Mouse (Mus musculus) spleen, postnatal 14 days (tissue): ENCODE measurements around the gene Bhlhe40.

Experiments used
- DNase-seq, 2 experiments: peaks; one replicate each; pipeline ENCODE4 v3.0.0; 2021 to 2022; ENCODE audit warnings: low spot score in 2 of 2

Bhlhe40 gene

DNA sequence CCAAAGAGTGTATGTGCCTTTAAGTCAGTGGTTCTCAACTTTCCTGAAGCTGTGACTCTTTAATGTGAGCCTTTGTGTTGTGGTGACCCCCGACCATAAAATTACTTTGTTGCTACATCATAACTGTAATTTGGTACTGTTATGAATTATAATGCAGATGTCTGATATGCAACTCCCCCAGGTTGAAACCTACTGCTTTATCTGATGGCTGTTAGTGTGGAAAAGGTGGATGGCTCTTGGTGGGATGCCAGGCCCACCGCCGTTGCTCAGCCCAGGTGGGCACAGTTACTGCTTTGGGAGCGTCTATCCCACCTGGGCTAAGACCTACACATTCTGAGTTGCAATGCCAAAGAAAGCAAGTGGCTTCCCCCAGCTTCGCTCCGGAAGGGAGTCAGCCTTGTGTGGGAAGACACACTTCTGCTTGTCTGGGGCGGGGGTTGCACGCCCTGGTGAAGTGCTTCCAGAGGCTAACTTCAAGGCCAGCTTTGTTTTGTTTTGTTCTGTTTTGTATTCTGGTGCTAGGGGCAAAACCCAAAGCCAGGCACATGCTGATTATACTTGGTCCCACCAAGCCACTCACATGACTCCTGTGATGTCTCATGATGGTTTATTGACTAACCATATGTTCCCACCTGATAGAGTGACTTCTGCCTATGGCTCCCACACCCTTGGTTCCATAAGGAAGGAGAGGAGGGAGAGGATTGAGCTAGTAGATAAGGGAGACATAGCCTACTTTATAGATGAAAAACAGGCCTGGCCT lies 34.7 kb downstream of the Bhlhe40 start:
- no peak for DNase-seq

DNA sequence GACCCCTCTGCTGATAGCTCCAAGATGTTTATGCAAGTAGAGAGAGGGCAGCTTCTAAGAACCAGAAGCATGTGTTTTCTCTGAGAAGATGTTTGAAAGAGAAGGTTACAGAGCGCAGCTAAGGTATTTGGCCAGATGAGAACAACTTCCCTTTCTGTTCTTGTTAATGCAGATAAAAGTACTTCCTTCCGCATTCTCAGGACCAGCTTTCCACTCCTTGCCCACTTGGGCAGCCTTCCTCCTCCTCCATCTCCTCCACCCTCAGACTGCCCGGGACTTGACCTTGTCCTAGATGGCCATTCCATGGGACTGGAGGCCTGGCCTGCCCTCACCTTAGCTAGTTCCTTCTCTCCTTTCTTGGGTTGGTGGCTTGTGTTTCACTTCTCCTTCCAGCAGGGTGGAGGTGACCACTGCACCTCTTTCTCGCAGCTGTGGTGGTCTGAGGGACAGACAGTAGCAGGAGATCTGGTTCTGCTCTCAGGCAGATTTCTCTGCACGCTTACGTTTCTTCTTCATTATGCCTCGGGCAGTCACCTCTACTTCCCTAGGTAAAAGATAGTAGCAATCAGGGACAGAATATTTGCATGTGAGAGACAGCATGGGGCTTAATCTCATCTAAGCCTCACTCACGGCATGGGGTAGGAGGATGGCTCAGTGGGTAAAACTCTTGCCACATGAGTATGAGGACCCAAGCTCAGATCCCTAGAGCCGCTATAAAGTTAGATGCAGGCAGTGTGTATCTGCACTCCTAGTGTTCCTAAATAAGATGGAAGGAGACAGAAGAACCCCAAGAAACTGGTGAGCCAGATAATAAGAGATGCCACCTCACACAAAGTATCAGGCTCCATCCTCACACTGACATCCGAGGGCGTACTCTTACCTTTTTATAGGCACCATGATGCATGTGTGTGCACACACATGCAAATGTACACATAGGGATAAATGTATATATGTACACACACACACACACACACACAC lies 35.7 kb downstream of the Bhlhe40 start:
- DNase-seq = peak in 1 of 2 experiments; percentile 19

DNA sequence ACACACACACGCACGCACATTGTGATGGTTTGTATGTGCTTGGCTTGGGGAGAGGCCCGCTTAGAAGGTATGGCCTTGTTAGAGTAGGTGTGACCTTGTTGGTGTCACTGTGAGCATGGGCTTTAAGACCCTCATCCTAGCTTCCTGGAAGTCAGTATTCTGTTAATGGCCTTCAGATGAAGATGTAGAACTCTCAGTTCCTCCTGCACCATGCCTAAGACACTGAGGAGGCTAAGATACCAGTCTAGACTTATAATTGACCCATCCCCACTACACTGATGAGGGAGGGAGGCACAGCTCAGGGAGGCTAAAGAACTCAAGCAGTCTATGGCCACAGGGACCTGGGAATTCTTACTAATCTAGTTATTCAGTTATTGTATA lies 36.4 kb downstream of the Bhlhe40 start:
- DNase-seq = no peak

DNA sequence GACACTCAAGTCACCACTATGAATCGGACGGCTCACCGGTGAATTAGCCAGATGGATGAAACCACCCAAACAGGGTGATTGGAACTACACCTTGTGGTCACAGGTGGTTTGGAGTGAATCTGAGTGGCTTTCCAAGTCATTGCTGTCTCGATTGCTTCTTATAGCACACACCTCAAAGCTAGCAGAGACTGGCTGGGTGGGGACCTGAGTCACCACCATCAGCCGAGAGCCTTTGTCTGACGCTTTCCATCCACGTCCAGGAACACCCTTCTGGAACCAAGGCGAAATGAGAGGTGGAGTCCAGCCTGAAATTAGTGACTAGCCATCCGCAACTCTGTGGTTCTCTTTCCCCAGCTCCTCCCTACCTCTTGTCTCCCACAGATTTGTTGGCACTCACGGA lies 36.9 kb downstream of the Bhlhe40 start:
- no peak for DNase-seq

DNA sequence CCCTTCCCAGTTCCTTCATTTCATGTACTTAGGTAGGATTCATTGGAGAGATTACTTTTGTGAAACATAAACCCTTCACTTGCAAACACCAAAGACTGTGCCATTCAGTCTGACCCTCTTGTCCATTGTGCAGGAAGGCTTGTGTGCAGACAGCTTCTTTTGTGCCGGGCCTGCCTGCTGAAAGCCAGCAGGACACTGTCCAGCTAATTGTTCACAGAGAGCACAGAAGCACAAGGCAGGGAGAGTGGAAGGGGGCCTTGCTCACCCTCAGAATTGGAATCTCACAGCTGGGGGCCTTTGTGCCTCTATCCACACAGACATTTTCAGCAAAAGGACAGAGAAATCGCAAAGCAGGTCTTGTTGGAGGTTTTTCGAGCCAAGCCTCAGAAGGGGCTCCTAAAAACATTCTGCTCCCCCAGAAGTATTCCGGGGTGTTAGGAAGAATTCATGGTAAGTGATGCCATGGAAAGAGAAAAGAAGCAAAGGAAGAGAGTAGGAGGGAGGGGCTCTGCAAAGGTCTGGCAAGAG lies 38.0 kb downstream of the Bhlhe40 start:
- DNase-seq = no peak

DNA sequence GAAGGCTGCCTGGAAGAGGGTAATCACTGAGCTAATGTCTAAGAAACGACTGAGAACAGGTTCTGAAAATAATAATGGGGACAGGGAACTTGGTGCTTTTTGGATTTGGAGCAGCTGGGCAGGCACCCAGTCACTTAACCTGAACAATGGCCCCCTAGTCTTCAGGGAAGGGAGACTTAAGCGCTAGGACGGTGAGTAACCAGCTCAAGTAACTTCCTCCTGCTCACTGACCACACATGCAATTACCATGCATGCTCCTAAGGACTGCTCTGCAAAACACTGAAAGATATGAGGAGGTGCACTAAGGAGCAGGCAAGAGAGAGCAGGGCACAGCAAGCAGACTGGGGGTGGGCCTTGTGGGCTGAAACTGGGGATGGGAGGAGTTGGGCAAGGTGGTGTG lies 39.2 kb downstream of the Bhlhe40 start:
- no peak for DNase-seq

DNA sequence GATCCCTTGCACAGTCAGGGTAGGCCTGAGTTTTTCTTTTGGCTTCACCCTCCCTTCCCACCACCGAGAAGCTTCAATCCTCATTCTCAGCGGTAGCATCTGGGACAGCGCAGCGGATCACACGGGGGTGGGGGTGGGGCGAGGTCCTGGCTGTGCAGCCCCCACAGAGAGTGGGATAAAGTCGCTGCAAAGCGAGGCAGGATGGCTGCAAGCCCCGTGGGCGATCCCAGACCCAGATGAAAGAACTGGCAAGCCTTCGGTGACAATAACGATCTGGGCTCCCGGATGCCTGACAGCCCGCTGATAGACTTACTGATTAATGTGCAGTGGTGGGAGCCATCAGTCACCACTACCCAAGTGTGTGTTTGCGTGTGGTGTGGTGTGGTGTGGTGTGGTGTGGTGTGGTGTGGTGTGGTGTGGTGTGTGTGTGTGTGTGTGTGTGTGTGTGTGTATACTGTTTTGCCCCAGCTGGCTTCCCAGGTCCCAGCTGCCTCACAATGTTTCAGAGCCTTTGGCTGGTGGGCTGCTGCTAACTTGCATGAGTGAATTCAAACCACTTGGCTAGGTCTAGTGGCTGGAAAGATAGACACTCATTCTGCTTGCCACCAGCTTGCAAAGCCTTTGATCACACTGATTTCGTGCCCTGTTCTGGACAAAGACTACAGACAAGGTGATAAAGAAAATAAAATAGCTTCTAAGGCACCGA lies 40.4 kb downstream of the Bhlhe40 start:
- no peak for DNase-seq

DNA sequence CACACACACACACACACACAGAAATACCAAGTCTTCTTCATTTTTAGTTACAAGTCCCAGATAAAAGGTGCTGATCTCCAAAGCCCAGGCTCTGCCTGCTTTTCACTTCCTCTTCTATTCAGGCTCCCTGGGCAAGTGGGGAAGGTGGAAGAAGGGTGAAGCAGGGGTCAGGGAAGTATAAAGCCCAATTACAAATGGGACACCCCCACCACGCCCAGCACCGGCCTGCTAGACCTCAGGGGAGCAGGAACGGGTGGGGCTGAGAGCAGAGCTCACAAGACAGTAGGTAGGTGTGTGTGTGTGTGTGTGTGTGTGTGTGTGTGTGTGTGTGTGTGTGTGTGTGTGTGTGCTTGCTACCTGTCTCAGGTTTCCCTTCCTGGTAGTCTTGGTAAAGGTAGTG lies 42.2 kb downstream of the Bhlhe40 start:
- DNase-seq = no peak

DNA sequence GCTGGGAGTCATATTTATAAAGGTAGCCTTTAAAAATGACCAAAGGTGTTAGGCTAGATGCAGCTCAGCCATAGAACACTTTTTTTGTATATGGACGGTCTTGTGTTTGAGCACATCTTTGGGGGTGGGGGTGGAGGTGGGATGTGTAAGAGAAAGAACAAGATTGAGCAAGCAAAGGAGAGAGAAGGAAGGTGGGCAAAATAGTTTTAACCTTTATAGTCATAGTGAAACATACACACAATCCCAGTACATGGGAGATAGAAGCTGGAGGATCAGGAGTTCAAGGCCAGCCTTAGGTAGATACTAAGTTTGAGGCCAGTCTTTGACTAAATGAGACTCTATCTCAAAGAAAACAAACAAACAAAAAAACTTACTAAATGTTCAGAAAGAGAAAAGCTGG lies 42.7 kb downstream of the Bhlhe40 start:
- DNase-seq = no peak

DNA sequence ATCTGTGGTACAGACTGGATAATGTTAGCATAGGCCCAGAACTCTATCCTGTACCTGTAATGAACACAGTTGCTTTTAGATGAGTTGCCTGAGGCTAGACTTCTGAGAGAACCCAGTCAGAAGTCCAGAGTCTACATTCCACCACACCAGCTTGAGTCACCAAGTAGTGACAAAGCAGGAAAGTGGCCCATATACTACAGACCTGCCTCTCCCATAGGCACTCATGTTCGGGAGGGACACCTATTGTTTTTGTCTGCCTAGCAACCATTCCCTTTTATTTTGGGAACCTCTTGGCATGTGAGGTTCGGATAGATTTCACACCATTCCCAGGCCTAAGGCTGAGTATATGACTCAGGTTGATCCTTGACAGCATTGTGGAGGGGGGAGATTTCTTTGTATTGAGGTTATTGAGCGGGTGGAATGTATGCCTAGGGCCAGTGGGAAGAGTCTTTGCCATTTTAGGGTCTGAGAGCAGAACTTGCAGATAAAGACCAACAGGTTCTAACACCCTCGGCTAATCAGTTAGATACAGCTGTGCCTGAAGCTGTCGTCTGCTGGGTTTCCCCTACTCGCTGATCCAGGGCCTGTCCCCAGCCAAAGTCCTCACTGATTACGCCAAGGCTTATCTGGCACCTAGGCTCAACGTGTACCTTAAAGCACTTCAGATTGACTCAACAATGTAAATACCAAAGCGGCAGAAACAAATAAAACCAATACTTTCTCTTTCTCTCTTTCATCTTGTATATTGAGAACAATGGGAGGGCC lies 44.1 kb downstream of the Bhlhe40 start:
- DNase-seq = no peak

DNA sequence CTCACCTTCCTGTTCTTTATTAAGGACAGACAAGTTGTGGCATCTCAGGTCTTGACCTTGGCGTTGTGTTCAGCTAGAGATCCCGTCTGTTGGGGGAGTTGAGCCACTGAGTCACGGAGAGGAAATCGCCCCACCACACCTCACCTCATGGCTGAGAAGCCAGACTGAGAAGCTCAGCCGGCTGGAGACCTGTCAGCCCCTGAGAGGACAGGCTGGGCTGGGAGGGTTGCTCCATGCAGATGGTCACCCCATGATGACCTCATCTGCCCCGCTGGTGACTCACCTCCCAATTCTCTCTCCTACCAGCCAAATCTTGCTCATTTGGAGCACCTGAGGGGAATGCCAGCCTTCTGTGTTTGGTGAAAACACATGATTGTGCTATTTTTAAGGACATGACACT lies 45.5 kb downstream of the Bhlhe40 start:
- DNase-seq = no peak

DNA sequence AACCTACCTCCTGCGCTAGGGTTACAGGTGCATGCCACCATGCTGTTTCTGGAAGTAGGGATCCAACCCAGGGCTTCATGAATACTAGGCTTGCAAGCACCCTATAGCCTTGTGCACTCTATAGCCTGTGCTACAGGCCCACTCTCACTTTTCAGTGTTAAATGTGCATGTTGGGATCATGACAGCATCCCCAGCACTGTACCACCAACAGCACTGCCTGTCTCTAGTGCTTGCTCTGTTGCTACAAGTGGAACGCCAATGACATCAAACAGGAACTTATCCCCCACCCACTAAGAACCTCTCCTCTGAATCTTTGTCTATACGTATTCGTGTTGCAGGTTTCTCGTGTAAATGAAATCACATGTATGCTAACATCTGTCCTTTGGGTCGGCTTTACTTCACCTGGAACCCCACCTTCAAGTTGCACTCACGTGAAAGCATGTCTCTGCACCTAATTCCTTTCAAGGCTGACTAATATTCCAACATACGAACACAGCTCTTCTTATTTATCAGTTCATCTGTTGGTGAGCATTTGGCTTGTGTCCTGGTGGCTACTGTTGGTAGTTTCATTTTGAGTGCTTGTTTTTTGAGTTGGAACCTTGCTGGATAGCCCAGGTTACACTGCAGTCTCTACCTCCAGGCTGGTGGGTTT lies 46.7 kb downstream of the Bhlhe40 start:
- DNase-seq = no peak

DNA sequence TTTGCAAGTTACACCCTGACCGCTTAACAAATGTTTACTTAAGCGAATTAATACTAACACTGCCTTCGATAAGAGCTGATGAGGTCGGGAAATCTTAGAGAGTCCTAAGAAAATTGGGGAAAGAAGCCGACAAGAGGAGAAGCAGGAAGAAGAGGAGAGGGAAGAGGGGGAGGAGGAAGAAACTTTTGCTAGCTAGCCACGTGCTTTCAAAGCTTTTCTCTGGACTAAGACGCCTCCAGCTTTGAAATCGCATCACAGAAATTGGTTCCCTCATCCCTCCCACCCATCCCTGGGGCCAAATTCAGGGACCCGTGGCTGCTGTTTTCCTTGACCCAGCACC lies 48.7 kb downstream of the Bhlhe40 start:
- DNase-seq = no peak

DNA sequence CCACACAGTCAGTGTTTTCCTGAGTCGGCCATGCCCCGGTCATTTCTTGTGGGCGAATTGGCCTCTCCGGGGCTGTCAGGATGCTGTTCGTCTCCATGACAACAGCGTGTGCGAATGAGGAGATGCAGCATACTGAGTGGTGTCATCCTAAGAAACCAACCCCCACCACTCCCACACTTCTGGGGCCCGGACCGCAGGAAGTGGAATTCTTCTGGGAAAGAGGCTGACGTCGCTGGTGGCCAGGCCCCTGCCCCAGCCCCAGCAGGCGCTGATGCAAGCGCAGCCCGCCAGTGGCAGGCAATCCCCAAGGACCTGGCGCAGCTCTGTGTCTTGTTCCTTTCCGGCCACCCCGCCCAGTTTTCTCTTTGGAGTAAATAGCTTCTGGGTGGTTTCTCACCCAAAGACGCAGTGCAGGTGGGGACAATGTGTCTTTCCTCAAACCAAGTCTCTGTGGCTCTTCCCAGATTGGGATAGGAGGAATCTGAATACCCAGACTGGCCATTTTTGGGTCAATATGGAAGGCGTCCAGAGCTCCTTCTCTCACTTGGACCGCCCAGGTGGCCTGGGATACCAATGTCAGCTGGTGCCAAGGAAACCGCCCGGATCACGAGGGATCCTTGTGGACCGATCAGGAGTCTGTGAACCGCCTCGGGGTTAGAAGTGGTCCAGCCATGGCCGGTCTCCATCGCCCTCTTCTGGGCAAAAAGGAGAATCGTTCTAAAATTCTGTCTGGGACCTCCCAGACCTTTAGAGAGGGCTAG lies 49.2 kb downstream of the Bhlhe40 start:
- DNase-seq = peak in 1 of 2 experiments; percentile 41

DNA sequence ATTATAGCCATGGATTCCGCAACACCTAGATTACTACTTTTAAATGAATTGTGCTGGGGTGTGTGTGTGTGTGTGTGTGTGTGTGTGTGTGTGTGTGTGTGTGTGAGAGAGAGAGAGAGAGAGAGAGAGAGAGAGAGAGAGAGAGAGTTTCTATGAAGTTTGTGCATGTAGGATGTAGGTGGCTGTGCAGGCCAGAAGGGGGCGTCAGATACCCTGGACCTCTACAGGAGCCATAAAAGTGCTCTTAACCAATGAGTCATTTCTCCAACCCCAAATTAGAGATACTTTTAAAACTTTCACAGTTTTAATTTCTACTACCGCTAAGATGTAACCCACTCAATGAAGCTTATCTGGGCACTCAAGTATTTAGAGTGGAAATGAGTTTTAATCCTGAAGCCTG lies 50.2 kb downstream of the Bhlhe40 start:
- DNase-seq = no peak

DNA sequence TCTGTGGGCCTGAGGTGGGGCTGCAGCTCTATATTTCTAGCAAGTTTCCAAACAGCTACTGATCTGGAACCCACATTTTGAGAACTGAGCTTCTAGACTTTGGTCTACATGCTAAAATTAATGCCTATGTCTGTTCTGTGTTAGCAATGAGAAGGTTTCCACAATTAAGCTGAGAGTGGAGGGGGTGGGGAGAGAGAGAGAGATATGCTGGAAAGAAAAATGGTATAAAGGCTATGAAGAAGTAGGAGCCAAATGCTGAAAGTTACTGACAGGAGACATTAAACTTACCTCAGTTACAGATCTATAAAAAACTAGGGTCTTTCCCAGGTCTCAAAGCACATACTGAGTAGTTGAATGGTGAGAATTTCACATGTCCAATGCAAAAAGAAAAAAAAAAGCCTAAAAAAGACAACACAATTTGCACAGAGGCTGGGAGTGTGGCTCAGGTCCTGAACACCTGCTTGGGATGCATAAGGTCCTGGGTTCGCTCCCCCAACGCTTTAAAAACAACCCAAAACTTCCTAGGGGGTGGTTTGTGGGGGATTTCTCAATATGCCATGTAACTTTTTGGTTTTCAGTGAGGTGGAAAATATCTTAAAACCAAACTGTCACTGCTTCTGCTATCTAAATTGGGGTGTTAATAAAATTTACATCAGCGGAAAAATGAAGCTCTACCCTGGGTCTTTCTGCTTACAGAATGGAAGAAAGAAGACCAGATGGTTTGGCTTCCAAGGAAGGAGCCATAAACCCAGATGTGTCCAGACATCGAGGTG lies 50.9 kb downstream of the Bhlhe40 start:
- no peak for DNase-seq

DNA sequence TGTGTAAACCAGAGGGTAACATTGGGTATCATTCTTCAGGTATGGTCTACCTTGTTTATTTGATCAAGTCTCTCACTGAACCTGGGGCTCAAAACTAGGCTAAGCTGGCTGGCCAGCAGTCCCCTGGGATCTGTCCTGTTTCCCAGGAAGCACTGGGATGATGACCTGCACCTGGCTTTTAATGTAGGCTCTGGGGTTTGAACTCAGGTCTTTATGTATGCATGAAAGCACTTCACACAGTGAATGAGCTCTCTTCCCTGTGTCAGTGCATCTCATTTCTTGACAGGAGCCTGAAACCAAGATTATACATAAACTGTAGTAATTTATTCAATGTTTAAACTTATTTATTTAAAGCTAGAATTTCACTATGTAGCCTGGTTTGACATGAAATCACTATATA lies 51.7 kb downstream of the Bhlhe40 start:
- no peak for DNase-seq

DNA sequence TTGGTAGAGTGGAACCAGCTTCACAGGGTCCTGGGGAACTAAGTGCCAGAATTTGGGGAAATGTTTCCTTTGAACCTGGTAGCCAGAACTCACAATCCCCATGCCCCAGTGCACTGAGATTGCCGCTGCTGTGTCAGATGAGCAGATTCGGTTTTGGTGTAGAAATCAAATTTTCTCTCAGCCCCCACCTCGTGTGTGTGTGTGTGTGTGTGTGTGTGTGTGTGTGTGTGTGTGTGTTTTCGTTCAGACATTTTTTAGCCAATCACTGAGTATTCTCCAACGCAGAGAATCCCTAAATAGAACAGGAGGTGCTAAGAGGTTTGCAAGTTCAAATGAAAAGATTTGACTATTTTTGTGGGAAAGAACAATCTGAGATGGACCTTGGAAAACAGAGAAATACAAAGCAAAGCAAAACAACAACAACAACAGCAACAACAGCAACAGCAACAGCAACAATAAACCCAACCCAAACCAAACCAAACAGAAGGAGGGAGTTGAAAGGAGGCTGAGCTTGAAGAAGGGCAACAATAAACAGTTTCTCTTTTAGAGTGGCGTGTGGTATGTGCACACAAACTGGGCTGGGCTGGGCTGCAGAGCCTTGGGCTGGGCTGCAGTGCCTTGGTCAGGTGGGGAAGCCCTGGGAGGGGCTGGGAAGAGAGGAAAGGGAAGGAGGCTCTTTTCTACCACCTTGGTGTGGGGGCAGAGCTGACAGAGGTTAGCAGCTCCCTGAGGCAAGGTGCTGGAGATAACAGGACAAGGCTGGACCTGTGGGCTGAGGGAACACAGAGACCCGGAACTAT lies 52.9 kb downstream of the Bhlhe40 start:
- no peak for DNase-seq
